Mouse (Mus musculus) cerebellum, postnatal 25 days (tissue): ENCODE measurements around the gene Wtap.
"Not testable (repeated sequence)": the region's sequence is repeated elsewhere in the genome, so short reads cannot be mapped to it uniquely, and the experiment has no call there.

ENCODE experiments used
- DNase-seq, 2 experiments: peaks; one replicate each; pipeline ENCODE4 v3.0.0; 2021; ENCODE audit warnings: mixed read lengths in 2 of 2

Gene Wtap

DNA sequence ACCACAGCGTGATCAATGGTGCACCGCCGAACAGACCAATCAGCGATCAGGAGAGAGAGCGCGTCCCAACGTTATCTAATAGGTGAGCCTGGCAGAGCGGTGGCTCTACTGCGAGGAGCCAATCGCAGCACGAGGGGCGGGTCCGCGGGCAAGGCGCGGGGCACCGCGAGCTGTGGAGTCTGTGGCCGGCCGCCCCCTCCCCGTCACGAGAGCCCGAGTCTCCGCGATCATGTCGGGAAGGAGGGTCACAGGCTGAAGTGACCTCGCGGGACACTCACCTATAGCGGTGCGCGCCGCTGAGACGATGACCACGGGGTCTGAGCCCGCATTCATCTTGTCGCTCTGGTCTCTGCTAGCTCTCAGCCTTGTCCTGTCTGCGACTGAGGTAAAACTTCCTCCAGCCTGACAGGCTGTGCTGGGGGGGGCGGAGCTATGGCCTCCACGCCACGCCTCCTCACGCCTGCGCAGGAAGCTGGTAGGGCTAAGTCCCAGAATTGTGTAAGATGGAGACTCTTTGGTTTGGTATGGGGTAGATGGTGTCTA is 33.6 kb downstream of the Wtap start, which contains the start of gene Acat2:
Gene Acat2, minus strand, starts transcription at position 417 of the 543 bp plus-strand sequence.
- peak; percentile 97 for DNase-seq

DNA sequence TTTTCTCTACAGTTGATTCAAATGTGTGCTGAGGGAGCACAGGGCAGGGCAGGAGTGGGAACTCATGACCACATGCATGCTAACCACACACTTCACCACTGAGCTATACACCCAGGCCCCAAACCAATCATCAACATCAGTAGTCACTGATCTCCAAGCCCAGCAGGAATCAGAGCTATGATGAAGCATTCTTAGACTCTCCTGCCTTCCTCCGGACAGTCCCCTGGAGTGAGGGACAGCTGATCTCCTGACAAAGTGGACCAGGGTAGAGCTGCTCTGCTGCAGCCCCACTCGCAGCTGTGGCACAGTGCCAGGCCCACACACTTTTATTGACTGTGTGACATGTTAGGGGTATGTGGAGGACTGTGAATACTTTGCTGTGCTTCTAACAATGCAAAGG is 34.6 kb downstream of the Wtap start:
- not testable (repeated sequence) for DNase-seq

DNA sequence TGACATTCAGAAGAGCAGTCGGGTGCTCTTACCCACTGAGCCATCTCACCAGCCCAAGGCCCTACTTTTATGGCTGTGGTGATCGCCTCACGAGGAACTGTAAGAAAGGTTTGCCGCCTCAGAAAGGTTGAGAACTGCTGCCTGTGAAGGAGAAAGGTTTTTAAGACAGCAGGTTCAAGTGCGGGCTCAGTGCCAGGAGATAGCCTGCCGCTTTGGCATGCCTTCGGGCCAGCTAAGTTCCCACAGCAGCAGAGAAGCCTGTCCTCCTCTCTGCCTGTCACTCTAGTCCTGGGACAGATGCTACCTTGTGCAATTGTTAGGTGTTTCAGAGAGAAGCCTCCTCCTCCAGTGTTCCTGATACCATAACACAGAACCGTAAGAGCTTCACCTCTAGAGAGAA is 37.3 kb downstream of the Wtap start:
- peak; percentile 14 to 44 for DNase-seq

DNA sequence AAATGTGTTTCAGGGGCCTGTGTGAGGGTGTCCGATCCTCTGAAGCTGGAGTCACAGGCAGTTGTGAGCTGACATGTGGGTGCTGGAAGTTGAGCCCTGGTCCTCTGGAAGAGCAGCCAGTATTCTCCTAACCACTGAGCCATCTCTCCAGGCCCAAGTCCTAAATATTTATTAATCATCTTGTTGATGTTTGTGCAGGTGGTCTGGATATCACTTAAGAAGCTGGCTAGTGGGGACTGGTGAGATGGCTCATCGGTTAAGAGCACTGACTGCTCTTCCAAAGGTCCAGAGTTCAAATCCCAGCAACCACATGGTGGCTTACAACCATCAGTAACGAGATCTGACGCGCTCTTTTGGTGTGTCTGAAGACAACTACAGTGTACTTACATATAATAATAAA is 44.3 kb downstream of the Wtap start:
- DNase-seq = no peak

DNA sequence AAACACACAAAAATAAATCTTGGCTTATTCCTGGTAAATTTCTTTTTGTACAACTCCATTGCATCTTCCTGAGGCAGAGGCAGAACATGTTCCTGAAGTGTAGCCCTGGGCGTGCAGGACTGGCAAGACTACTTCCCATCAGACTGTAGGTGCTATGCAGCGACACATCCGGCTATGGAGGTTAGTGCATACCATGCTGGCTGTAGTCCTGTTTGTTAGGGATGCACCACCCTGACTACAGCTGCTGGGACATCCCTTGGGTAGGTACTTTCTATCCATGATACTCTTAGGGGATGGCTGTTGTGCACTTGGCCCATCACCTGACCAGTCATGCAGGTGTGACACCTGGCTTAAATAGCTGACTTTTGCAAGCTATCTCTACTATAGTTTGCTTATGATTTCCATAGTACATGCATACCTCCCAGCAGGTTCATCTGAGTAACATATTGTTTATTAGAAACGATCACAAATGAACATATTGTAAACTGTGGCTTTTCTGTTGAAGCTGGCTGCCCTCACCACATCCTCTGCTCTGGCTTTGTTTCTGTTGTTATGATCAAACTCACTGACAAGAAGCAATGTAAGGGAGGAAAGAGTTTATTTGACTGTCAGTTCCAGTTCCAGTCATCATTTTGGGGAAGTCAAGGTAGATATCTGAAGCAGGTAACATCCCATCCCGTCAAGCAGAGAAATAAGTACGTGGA is 51.4 kb downstream of the Wtap start:
- no peak for DNase-seq

DNA sequence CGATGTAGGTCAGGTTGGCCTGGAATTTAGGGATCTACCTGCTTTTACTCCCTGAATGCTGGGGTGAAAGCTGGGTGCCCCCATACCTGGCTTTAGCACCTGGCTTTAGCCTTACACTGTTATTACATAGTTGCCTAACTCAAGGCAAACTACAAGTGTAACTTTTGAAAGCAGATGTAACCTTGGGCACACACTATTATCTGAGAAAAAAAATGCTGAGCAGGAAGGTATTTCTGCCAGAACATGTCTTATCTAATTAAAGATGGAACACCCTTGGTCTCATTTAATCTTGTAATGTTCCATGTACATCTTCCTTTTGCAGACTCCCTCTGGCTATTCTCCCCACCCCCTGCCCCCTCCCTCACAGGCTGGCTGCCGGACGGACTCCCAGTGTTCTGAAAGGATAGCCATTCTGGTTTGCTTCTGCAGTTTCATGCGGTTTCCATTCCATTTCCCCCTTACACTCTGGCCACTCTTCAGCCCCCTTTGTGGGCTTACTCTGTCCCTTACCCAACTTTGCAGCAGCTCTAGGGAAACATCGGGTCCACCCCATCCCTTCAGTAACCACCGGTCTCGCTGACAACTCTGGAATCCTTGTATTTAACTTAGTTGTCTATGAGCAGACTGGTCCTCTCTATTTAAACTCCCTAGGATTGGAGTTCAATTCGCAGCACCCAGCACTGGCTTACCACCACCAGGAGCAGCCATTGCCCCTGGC is 52.3 kb downstream of the Wtap start:
- no peak for DNase-seq

DNA sequence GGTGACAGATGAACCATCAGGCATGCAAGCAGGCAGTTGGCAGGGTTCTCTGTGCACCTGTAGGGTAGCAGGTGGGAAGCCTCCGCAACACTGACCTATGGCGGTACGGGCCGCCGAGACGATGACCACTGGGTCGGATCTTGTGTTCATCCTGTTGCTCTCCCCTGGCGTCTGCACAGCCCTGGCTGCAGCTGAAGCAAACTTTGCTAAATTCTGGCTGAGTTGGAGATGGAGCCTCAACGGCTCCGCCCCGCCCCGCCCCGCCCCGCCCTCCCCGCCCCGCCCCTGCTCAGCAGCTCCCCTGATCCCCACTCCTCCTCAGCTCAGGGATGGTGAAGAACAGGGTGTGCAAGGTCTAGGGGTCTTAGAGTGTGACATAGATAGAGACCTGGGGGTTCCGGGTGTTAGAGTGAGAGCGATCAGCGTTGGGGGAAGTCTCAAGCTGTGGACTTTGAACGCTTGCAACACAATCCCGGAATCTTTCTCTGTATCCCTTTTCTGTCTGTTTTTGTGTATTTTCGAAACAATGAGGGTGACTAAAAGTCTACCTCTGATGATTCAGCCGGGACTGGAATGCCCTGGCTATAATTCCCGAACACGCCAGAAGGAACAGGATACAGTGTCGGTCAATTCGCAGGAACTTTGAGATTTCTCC is 53.7 kb downstream of the Wtap start, which contains the start of gene Acat3:
Gene Acat3, minus strand, starts transcription at position 450 of the 655 bp plus-strand sequence.
- DNase-seq = peak; percentile 64 to 74

DNA sequence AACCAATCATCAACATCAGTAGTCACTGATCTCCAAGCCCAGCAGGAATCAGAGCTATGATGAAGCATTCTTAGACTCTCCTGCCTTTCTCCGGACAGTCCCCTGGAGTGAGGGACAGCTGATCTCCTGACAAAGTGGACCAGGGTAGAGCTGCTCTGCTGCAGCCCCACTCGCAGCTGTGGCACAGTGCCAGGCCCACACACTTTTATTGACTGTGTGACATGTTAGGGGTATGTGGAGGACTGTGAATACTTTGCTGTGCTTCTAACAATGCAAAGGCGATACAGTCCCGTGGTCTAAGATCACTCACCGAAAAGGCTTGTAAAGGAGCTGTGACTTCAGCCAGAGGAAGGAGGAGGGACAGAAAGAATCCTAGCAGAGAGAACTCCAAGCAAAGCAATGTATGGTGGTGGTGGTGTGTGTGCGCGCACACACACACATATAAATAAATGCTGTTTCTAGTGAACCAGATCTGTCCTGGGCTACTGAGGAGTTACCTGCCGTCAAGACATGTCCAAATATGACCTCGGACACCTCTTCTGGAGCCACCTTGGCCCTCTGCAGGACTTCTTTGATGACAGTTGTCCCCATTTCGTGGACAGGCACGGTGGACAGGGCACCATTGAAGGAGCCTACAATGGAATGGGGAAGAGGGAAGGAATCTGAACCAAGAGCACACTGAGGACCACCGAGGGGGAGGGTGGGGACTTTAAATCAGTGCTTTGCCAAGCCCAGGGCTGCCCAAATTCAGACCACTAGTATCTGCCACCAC is 54.4 kb downstream of the Wtap start:
- not testable (repeated sequence) for DNase-seq

DNA sequence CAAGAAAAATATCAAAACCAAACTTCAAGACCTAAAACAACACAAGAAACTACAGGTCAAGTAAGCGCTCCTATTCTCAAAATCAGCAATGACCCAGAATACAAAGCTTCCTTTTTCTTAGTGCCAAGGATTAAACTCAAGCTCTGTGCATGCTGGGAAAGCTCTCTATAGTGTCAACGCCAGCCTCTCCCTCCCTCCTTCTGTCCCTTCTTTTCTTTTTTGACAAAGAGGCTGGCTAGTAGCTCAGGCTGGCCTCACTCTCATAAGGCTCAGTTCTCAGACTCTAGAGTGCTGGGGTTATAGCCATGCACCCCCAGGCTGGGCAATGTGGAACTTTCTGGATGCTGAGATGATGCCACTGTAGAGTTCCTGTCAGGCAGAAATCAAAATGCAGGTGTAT is 55.9 kb downstream of the Wtap start:
- DNase-seq = no peak

DNA sequence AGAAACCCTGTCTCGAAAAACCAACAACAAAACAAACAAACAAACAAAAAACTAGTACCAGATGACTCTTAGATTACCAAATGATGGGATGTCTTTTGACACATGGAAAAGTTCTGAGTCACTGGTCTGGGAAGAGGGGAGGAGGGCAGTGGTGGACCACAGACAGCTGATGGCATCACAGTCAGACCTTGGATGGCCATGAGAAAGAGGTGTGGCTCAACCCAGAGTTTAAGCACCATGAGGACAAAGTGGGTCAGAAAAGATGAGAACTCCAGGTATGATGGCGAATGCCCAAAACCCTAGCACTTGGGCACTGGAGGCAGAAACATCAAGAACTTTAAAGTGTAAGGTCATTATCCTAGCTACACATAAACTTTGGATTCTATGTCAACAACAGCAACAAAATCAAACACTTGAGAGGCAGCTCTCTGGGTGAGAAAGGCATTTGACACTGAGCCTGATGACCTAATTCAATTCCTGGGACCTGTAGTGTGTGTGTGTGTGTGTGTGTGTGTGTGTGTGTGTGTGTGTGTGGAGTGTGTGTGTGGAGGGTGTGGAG is 56.5 kb downstream of the Wtap start:
- no peak for DNase-seq

DNA sequence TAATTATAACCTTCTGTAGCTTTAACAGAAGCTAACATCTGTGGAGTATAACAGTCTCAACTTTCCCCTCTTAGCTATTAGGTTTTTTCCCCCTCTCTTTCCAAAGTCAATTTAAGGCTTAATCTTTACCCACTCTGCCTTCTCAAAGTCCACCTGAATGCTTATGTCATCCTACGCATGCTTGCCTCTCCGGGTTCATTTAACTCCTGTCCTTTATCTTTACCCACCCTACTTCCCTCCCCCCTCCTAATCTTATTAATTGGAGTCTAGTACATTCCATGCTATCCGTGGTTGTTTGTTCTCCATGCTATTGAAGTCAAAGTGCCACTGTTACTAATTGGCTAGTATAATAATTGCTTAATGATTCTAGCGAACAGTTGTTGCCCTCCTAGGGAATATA is 58.2 kb downstream of the Wtap start:
- DNase-seq = no peak

DNA sequence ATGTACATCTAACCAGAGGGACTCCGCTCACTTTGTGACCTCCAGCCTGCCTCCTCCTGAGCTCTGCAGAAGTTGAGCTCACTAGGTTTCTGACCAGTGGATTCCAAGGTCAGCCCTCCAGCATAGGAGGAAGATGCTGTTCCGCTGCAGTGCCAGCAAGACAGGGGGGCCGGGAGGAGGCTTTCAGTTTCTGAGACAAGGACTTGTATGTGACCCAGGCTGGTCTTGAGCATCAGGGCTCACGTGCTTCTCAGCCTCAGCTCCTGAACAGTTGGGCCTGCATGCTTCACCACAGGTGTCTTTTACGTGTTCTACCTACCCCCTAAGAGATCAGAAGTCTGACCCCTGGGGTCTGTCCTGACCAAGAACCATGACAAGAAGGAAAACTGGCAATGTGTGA is 62.4 kb downstream of the Wtap start:
- not testable (repeated sequence) for DNase-seq

DNA sequence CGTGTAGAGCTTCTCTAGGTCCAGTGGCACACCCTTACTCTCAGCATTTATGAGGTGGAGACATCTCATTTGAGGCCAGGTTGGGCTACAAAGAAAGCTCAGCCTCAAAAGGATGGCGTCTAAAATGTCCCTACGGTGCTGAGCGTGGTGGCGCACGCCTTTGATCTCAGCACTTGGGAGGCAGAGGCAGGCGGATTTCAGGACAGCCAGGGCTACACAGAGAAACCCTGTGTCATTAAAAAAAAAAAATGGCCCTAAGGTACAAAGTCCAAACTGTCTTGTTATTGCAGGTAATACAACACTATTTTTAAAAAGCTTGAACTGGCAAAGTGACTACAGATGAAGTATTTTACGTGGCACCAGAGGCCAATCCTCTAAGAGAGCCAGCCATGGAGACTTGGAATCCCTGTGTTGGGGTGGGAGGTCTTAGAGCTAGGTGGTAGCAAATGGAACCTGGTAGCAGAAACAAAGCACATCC is 68.2 kb downstream of the Wtap start:
- DNase-seq = no peak

DNA sequence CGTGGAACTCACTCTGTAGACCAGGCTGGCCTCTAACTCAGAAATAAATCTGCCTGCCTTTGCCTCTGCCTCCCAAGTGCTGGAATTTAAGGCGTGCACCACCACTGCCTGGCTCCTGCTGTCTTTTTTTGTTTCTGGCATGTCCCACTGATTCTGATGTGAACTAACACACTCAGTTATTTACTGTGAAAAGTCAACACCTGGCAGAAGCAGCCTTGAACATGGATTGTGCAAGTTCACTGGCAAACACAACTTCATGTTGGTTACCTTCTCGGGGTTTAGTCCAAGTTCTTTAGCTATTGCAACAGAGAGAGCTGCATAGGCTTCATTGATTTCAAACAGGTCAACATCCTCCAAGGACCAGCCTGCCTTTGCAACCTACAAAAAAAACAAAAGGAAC is 69.0 kb downstream of the Wtap start:
- no peak for DNase-seq

DNA sequence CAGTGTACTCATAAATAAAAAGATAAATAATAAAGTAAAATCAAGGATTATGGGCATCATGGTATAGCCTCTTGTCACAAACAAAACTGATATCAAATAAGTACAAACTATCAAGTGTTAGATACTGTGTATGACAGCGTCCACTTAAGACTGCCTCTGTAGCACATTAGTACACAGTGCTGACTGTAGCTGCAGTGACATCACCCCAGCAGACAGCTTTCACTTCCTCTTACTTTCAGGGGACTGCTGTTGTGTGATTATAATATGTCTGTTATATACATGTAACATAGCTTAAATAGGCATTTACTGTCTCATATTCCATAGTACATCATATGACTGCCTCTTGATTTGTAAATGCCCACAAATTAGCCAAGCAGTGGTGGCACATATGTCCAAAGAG is 72.9 kb downstream of the Wtap start:
- no peak for DNase-seq
